Mouse (Mus musculus): Measurements from ENCODE around the gene Map2k3. TPM values are rescaled to one million over a fixed set of nuclear protein-coding genes. Genes with fewer than 3 reads are reported as not detected.

Map2k3 gene
- total and polyA plus RNA-seq, 3 experiments = 13.7 to 92.5 (median 35.5) TPM

GRCm38 (mm10) chr11:60931282-60931868 lies 458 bp upstream of the Map2k3 start:
- peak; percentile 56; the same call in 1 of the 2 replicates for TF ChIP-seq MAX (IDR thresholded peaks at IDR 0.05; ENCODE audit: low read length)
- 0 out of 2 replicates have a peak, but pooled peaks have one; percentile 35 for TF ChIP-seq CHD1 (IDR thresholded peaks at IDR 0.05; ENCODE audit: low read depth, low read length)
- peak; percentile 87 for TF ChIP-seq MXI1 (IDR thresholded peaks at IDR 0.05; ENCODE audit: low read depth, low read length)
- TF ChIP-seq TCF12 (IDR thresholded peaks at IDR 0.05; ENCODE audit: low read depth, low read length) = no peak
- no peak for DNase-seq (ENCODE audit: extremely low read depth)
- H3K9ac ChIP-seq (ENCODE audit: insufficient read depth, low read depth) = peak overlapping the region; percentile 54
- H3K4me2 ChIP-seq (ENCODE audit: insufficient read depth, low read depth, poor library complexity, severe bottlenecking) = peak overlapping the region; percentile 58
- no peak overlapping the region for H3K27ac ChIP-seq (ENCODE audit: insufficient read depth, low read depth)
- peaks cover 25 to 75% of the 10 kb centered on the region in 2 experiments for H3K4me1 ChIP-seq (ENCODE audit: control insufficient read depth in 1 of 2, insufficient read depth in 2 of 2)
- no peaks in the 10 kb centered on the region for H3K9me3 ChIP-seq (replicated peaks; ENCODE audit: low read length)
- H3K79me2 ChIP-seq (replicated peaks; ENCODE audit: control insufficient read depth, extremely low read depth, insufficient read depth, poor library complexity, severe bottlenecking) = peaks cover 21% of the 10 kb centered on the region
- H3K27me3 ChIP-seq (replicated peaks) = no peaks in the 10 kb centered on the region
- H3K4me3 ChIP-seq (replicated peaks in 1 of 3; ENCODE audit: low read depth in 2 of 3, low read length in 2 of 3, poor library complexity in 1 of 3) = peak overlapping the region; percentile 77 to 87 (median 79)
- in situ Hi-C loops (cut with MboI; ENCODE audit: low pct_ligation_motif_present, low pct_unique_long_range_greater_than_20kb, low sequenced_read_pairs) = loop anchor here (10.0 kb wide), 1 partner anchor 113 kb away; no protein-coding TSS in a partner anchor
- peaks cover 2 to 34% of the 10 kb centered on the region in 2 experiments for H3K36me3 ChIP-seq (replicated peaks in 1 of 2; ENCODE audit: control insufficient read depth in 1 of 2, insufficient read depth in 1 of 2, low read length in 1 of 2)
- dilution Hi-C loops (cut with MboI; ENCODE audit: extremely low pct_ligation_motif_present, extremely low pct_unique_long_range_greater_than_20kb, low sequenced_read_pairs) = no loop called here

DNA sequence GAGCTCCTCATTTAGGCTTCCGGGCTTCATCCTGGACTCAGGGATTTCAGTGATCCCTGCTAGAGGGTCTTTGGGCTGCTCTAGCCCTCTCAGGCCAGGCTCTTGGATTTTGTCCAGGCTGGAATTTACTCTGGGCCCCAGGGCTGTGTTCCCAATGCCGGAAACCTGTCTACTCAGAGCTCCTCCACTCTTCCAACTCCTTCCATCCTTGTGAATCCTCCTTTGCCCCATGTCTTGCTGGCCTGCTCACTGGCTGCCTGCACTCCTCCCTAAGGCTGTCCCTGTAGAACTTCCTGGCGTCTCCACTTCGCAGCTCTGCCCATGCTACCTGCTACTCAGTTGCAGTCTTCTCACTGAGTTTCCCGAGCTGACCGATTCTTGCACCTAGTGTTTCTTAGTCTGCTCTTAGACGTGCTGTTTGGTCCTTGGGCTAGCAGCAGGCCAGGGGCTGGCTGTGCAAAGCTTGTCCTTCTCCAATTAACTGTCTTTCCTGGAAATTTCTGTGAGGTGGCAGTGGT lies 729 bp downstream of the Map2k3 start:
- no peak for DNase-seq (ENCODE audit: extremely low read depth)

DNA sequence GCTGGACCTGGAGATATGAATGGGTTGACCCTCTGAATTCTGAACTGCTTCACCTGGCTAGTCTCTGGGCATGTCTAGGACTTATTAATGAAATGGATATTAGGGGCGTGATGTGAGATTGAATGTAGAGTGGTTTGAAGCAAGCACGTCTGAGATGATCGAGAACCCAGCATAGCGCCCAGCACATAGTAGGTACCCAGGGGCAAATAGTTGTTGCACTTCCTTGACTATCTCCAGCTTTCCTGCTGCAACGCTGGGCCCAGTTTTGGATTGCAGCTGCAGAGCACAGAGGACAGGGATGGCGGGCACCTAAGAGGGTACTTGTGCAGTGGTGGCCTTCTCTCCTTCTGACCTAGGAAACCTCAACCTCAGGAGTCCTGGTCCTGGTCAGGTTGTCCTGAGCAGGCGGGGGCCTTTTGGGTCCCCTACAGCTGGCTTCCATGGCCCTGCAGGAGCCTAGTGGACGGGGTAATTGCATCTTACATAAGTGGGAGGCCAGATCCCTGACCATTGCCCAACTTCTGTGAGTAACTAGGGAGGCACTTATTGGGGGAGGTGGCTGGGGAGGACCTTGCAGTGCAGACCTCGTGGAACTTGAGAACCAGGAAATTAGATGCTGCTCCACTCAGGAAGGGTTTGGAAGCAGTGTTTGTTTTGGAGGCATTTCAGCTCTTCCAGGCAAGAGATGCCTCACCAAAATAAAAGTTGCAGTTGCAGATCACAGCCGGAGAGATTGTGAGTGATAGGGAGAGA lies 1.5 kb downstream of the Map2k3 start:
- H3K27me3 ChIP-seq (replicated peaks) = no peaks in the 10 kb centered on the region
- H3K4me2 ChIP-seq (ENCODE audit: insufficient read depth, low read depth, poor library complexity, severe bottlenecking) = peak overlapping the region; percentile 83
- H3K9ac ChIP-seq (ENCODE audit: insufficient read depth, low read depth) = peak overlapping the region; percentile 86; the same call in 1 of the 2 replicates
- H3K79me2 ChIP-seq (replicated peaks; ENCODE audit: control insufficient read depth, extremely low read depth, insufficient read depth, poor library complexity, severe bottlenecking) = peaks cover 40% of the 10 kb centered on the region
- H3K27ac ChIP-seq (ENCODE audit: insufficient read depth, low read depth) = no peak overlapping the region
- dilution Hi-C loops (cut with MboI; ENCODE audit: extremely low pct_ligation_motif_present, extremely low pct_unique_long_range_greater_than_20kb, low sequenced_read_pairs) = no loop called here
- peaks cover 2 to 35% of the 10 kb centered on the region in 2 experiments for H3K36me3 ChIP-seq (replicated peaks in 1 of 2; ENCODE audit: control insufficient read depth in 1 of 2, insufficient read depth in 1 of 2, low read length in 1 of 2)
- no peak for DNase-seq (ENCODE audit: extremely low read depth)
- H3K4me1 ChIP-seq (ENCODE audit: control insufficient read depth in 1 of 2, insufficient read depth in 2 of 2) = peaks cover 37 to 78% of the 10 kb centered on the region in 2 experiments
- peak overlapping the region; percentile 31 to 87 (median 77) for H3K4me3 ChIP-seq (replicated peaks in 1 of 3; ENCODE audit: low read depth in 2 of 3, low read length in 2 of 3, poor library complexity in 1 of 3)
- TF ChIP-seq ZKSCAN1 (IDR thresholded peaks at IDR 0.05; ENCODE audit: borderline replicate concordance, low read depth, low read length) (peak; percentile 70), CHD2 (IDR thresholded peaks at IDR 0.05; ENCODE audit: low read length) (no peak)
- in situ Hi-C loops (cut with MboI; ENCODE audit: low pct_ligation_motif_present, low pct_unique_long_range_greater_than_20kb, low sequenced_read_pairs) = loop anchor here (10.0 kb wide), 1 partner anchor 111 kb away; no protein-coding TSS in a partner anchor
- no peaks in the 10 kb centered on the region for H3K9me3 ChIP-seq (replicated peaks; ENCODE audit: low read length)

More for the DNA sequence above, 729 bp downstream of the Map2k3 start:
- dilution Hi-C loops (cut with MboI; ENCODE audit: extremely low pct_ligation_motif_present, extremely low pct_unique_long_range_greater_than_20kb, low sequenced_read_pairs) = no loop called here
- H3K9me3 ChIP-seq (replicated peaks; ENCODE audit: low read length) = no peaks in the 10 kb centered on the region
- TF ChIP-seq CHD1 (IDR thresholded peaks at IDR 0.05; ENCODE audit: low read depth, low read length) = no peak
- no peak for TF ChIP-seq ELF1 (IDR thresholded peaks at IDR 0.05; ENCODE audit: low read depth, low read length)
- peak overlapping the region; percentile 83 for H3K4me2 ChIP-seq (ENCODE audit: insufficient read depth, low read depth, poor library complexity, severe bottlenecking)
- peaks cover 32 to 76% of the 10 kb centered on the region in 2 experiments for H3K4me1 ChIP-seq (ENCODE audit: control insufficient read depth in 1 of 2, insufficient read depth in 2 of 2)
- no peak overlapping the region for H3K27ac ChIP-seq (ENCODE audit: insufficient read depth, low read depth)
- peaks cover 33% of the 10 kb centered on the region for H3K79me2 ChIP-seq (replicated peaks; ENCODE audit: control insufficient read depth, extremely low read depth, insufficient read depth, poor library complexity, severe bottlenecking)
- H3K36me3 ChIP-seq (replicated peaks in 1 of 2; ENCODE audit: control insufficient read depth in 1 of 2, insufficient read depth in 1 of 2, low read length in 1 of 2) = peaks cover 2 to 34% of the 10 kb centered on the region in 2 experiments
- H3K9ac ChIP-seq (ENCODE audit: insufficient read depth, low read depth) = peak overlapping the region; percentile 86
- no peaks in the 10 kb centered on the region for H3K27me3 ChIP-seq (replicated peaks)
- in situ Hi-C loops (cut with MboI; ENCODE audit: low pct_ligation_motif_present, low pct_unique_long_range_greater_than_20kb, low sequenced_read_pairs) = loop anchor here (10.0 kb wide), 1 partner anchor 112 kb away; no protein-coding TSS in a partner anchor
- peak overlapping the region; percentile 77 to 97 (median 87) for H3K4me3 ChIP-seq (replicated peaks in 1 of 3; ENCODE audit: low read depth in 2 of 3, low read length in 2 of 3, poor library complexity in 1 of 3)

Measured in CH12.LX (cell line).